Mouse (Mus musculus): ENCODE measurements around the gene Cacng6. TPM values are rescaled to one million over a fixed set of nuclear protein-coding genes. Genes with fewer than 3 reads are reported as not detected.
"Not testable (repeated sequence)": the region's sequence is repeated elsewhere in the genome, so short reads cannot be mapped to it uniquely, and the experiment has no call there.

Cacng6 gene
- total RNA-seq, 2 experiments from 2014 or later = 102 to 120 TPM

- no peak for DNase-seq
- Histone ChIP-seq H3K4me3 (no peak overlapping the region), H3K27ac (no peak overlapping the region)
- no peak for TF ChIP-seq CTCF (IDR thresholded peaks at IDR 0.05)
- intact Hi-C loops (cut with DNase I) = no loop called here
Measured at GRCm38 (mm10) chr7:3397797-3398196, 26.2 kb upstream of the Cacng6 start.

GRCm38 (mm10) chr7:3398363-3398762 is 25.6 kb upstream of the Cacng6 start:
- DNase-seq; H3K27ac ChIP-seq; H3K4me3 ChIP-seq; intact Hi-C loops (cut with DNase I): not testable (repeated sequence)

GRCm38 (mm10) chr7:3399937-3400336 is 24.1 kb upstream of the Cacng6 start:
- Histone ChIP-seq H3K4me3 (no peak overlapping the region), H3K27ac (no peak overlapping the region)
- intact Hi-C loops (cut with DNase I) = no loop called here
- no peak for DNase-seq
- no peak for TF ChIP-seq CTCF (IDR thresholded peaks at IDR 0.05)

GRCm38 (mm10) chr7:3409729-3410520 is 14.1 kb upstream of the Cacng6 start:
- no peak overlapping the region for H3K4me3 ChIP-seq
- intact Hi-C loops (cut with DNase I) = loop anchor here (10.0 kb wide), 1 partner anchor 75 kb away; the partner anchor contains the start of gene Cacng7
- no peak for DNase-seq
- no peak for TF ChIP-seq CTCF (IDR thresholded peaks at IDR 0.05)
- no peak overlapping the region for H3K27ac ChIP-seq

- no peak for TF ChIP-seq CTCF (IDR thresholded peaks at IDR 0.05)
- peak; percentile 28 for DNase-seq
- intact Hi-C loops (cut with DNase I) = loop anchor here (10.0 kb wide), 1 partner anchor 77 kb away; the partner anchor contains the start of gene Cacng7
- Histone ChIP-seq H3K4me3 (peak overlapping the region; percentile 64), H3K27ac (no peak overlapping the region)
Measured at GRCm38 (mm10) chr7:3411160-3411941, 12.6 kb upstream of the Cacng6 start.

- DNase-seq = peak; percentile 43
- TF ChIP-seq CTCF (IDR thresholded peaks at IDR 0.05) = peak; percentile 43
- intact Hi-C loops (cut with DNase I) = loop anchor here (10.0 kb wide), 1 partner anchor 77 kb away; the partner anchor contains the start of gene Cacng7
- Histone ChIP-seq H3K27ac (no peak overlapping the region), H3K4me3 (peak overlapping the region; percentile 64)
Measured at GRCm38 (mm10) chr7:3412036-3412435, 12.0 kb upstream of the Cacng6 start.

GRCm38 (mm10) chr7:3414888-3415287 is 9.1 kb upstream of the Cacng6 start:
- intact Hi-C loops (cut with DNase I) = loop anchor here (2.0 to 10.0 kb wide), 2 partner anchors 34 to 80 kb away; partner anchors contain the start of gene Cacng7
- Histone ChIP-seq H3K27ac (peak overlapping the region; percentile 20; the same call in 1 of the 2 replicates), H3K4me3 (peak overlapping the region; percentile 81)
- peak; percentile 69 for DNase-seq
- no peak for TF ChIP-seq CTCF (IDR thresholded peaks at IDR 0.05)

GRCm38 (mm10) chr7:3415378-3415777 is 8.6 kb upstream of the Cacng6 start:
- intact Hi-C loops (cut with DNase I) = loop anchor here (2.0 to 10.0 kb wide), 2 partner anchors 33 to 81 kb away; partner anchors contain the start of gene Cacng7
- peak overlapping the region; percentile 81 for H3K4me3 ChIP-seq
- TF ChIP-seq CTCF (IDR thresholded peaks at IDR 0.05) = no peak
- peak overlapping the region; percentile 28; the same call in 1 of the 2 replicates for H3K27ac ChIP-seq
- peak; percentile 74 for DNase-seq

- intact Hi-C loops (cut with DNase I) = loop anchor here (10.0 kb wide), 1 partner anchor 85 kb away; the partner anchor contains the start of gene Cacng7
- Histone ChIP-seq H3K27ac (peak overlapping the region; percentile 95; the same call in 1 of the 2 replicates), H3K4me3 (no peak overlapping the region)
- TF ChIP-seq CTCF (IDR thresholded peaks at IDR 0.05) = no peak
- DNase-seq = no peak
Measured at GRCm38 (mm10) chr7:3419941-3420340, 4.1 kb upstream of the Cacng6 start.

- no peak for TF ChIP-seq CTCF (IDR thresholded peaks at IDR 0.05)
- DNase-seq = no peak
- intact Hi-C loops (cut with DNase I) = no loop called here
Measured at GRCm38 (mm10) chr7:3420466-3420865, 3.5 kb upstream of the Cacng6 start.

GRCm38 (mm10) chr7:3421297-3421696 is 2.7 kb upstream of the Cacng6 start:
- no peak for TF ChIP-seq CTCF (IDR thresholded peaks at IDR 0.05)
- H3K27ac ChIP-seq = peak overlapping the region; percentile 95
- H3K4me3 ChIP-seq = peak overlapping the region; percentile 75
- no peak for DNase-seq
- intact Hi-C loops (cut with DNase I) = no loop called here

More at GRCm38 (mm10) chr7:3420466-3420865, 3.5 kb upstream of the Cacng6 start:
- peak overlapping the region; percentile 95 for H3K27ac ChIP-seq
- no peak overlapping the region for H3K4me3 ChIP-seq

- no peak for DNase-seq
- Histone ChIP-seq H3K27ac (peak overlapping the region; percentile 95), H3K4me3 (peak overlapping the region; percentile 75)
- TF ChIP-seq CTCF (IDR thresholded peaks at IDR 0.05) = no peak
- intact Hi-C loops (cut with DNase I) = no loop called here
Measured at GRCm38 (mm10) chr7:3422051-3422450, 1.9 kb upstream of the Cacng6 start.

All from gastrocnemius, adult 2 months (tissue).